Mouse (Mus musculus) spleen, adult 2 months (tissue): ENCODE data around the gene Kctd20.

Experiments used
- CTCF ChIP-seq: fragments of 200-500 bp; IDR thresholded peaks from 2 replicates; pipeline ENCODE4 v1.5.1; 2011; ENCODE audit warnings: mild to moderate bottlenecking, inconsistent platforms; ENCODE audit not compliant: insufficient read depth, insufficient read length, insufficient replicate concordance; ENCODE audit errors: extremely low read depth
- POLR2A ChIP-seq: fragments of 200-500 bp; IDR thresholded peaks from 2 replicates; pipeline ENCODE4 v1.6.1; 2011; ENCODE audit warnings: low read depth, low read length, inconsistent platforms

- TF ChIP-seq CTCF = no peak
- no peak for TF ChIP-seq POLR2A
Observed at GRCm38 (mm10) chr17:28921086-28921485, 30.7 kb upstream of the Kctd20 start.
